Mouse (Mus musculus) skeletal muscle tissue, adult 2 months (tissue): Measurements from ENCODE around the gene Gm5773.
"Not testable (repeated sequence)": the region's sequence is repeated elsewhere in the genome, so short reads cannot be mapped to it uniquely, and the experiment has no call there.

Experiments used
- DNase-seq: peaks from one replicate; pipeline ENCODE4 v3.0.0-alpha.2; 2012; ENCODE audit warnings: low read depth, low spot score

Gene Gm5773

DNA sequence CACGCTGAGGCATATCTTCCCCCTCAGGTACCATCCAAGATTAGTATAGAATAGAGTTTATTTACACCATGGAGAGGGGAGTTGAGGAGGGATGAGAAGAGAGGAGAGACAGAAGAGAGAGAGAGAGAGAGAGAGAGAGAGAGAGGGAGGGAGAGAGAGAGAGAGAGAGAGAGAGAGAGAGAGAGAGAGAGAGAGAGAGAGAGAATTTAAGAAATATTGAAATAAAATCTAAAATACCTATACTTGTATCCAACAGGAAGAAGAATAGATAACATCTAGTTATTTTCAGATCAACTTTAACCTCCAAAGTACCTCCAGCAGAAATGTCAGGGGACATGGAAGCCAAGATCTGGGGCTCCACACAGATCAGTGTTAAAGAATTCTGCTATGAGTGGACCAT is at the start of gene Gm5773:
TSS of gene Gm5773 (plus strand) at position 301 of the 400 bp plus-strand sequence.
- not testable (repeated sequence) for DNase-seq

DNA sequence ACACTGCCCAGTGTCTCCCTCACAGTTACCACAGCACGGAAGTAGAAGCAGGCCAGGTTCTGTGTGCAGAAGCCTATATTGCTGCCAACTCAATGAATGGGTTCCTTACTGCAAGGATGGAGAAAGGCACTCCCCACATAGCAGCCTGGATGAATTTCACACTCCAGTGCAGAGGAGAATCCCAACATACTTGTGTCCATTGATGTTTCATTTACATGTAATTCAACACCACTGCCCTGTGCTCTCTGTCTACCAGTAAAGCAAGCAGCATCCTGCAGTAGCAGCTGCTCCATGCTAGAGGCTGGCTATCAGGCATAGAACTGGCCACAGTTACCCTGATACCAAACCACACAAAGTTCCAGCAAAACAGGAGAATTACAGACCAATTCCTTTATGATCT is 27.3 kb upstream of the Gm5773 start:
- not testable (repeated sequence) for DNase-seq

DNA sequence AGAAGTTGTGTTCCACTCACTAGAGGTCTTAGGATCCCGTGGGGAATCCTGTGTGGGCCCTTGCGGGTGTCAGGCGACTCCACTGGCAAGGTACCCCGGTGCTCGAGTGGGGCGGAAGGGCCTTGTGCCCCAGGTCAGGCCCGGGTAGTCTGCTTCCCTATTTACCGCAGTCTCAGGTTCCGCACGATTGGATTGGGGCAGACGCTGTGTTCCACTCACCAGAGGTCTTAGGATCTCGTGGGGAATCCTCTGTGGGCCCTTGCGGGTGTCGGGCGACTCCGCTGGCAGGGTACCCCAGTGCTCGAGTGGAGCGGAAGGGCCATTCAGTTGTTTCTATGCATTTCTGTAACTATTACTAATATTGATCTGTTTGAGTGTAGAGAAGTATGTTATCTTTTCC is 18.8 kb upstream of the Gm5773 start:
- DNase-seq, result not testable (repeated sequence)

DNA sequence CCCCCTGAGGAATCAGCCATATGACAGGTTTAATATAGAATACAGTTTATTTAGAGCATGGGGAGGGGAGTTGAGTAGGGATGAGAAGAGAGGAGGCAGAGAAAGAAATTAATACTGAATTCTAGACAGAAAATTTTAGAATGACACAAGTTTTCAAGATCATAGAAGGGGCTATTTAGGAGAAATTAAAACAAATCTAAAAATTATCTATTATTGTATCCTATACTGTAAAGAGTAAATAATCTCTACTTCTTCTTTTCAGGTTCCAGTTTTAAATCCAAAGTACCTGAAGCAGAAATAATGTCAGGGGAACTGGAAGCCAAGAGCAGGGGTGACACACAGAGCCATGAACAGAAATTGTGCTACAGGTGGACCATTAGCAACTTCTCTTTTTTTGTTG is 23.3 kb downstream of the Gm5773 start, which contains the start of gene Tdpoz4:
TSS of gene Tdpoz4 (plus strand) at position 301 of the 400 bp plus-strand sequence.
- DNase-seq, result not testable (repeated sequence)

DNA sequence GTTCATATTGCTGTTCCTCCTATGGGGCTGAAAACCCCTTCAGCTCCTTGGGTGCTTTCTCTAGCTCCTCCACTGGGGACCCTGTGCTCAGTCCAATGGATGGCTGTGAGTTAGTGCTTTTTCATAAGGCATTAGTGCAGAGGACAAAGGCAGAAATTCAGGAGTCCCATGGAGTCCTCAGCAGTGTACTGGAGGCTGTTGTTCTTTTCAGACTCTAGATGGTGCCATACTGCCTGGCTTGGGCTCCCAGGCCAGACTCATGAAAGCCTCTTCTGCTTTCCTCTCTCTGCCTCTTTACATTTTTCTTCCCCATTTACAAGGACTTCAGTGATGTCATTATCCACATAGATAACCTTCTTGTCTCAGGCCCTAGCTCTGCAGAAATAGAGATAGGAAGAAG is 40.5 kb downstream of the Gm5773 start:
- not testable (repeated sequence) for DNase-seq
